Comparison of ENCODE assay signal across 13 mouse cellular contexts in the genomic region with DNA sequence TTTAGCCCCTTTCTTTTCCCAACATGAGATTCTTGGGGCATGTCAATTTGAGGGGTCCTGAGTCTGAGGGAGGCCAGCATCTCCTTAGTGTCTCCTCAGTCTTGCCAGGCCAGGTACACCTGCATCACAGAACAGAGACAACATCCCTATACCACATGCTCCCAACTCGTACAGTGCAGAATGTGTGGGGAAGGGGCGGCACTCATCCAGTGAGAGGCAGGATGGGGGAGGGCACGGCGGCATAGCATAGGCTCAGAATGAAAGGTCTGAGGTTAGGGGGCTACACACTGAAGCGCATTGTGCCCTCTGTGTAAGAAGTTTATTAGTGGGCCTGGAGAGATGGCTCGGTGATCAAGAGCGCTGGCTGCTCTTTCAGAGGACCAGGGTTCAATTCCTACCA.
"Had no signal": no experiment of that assay in that cellular context is flagged by ENCODE, and none has a peak within 500 bp of the region (broad histone marks: within the 10 kb centered on the region; RNA-seq: fewer than 3 reads in every experiment).

No protein-coding gene starts in this region.

- H3K9ac ChIP-seq: intestine, embryonic 15.5 days; liver, embryonic 15.5 days; midbrain, embryonic 12.5 days had no signal

- H3K4me1 ChIP-seq: intestine, embryonic 15.5 days; liver, embryonic 15.5 days; midbrain, embryonic 12.5 days had no signal

- H3K27ac ChIP-seq: intestine, embryonic 15.5 days; limb, embryonic 10.5 days; liver, embryonic 15.5 days; midbrain, embryonic 12.5 days had no signal

- H3K4me3 ChIP-seq: intestine, embryonic 15.5 days; limb, embryonic 10.5 days; liver, embryonic 15.5 days; midbrain, embryonic 12.5 days had no signal

- DNase-seq: kidney, adult 18-20 months; kidney, postnatal 14 days; lung, adult 2 months; lung, postnatal 10 days; lung, postnatal 4 days; right cerebral cortex, adult 18-20 months; right cerebral cortex, postnatal 25 days; thymus, postnatal 4 days had no signal

- H3K36me3 ChIP-seq: intestine, embryonic 15.5 days; limb, embryonic 10.5 days; liver, embryonic 15.5 days; midbrain, embryonic 12.5 days had no signal

- ATAC-seq: intestine, embryonic 15.5 days had no signal

- H3K9me3 ChIP-seq: intestine, embryonic 15.5 days; limb, embryonic 10.5 days; liver, embryonic 15.5 days; midbrain, embryonic 12.5 days had no signal

- H3K4me2 ChIP-seq: intestine, embryonic 15.5 days; liver, embryonic 11.5 days; liver, embryonic 15.5 days; midbrain, embryonic 12.5 days had no signal

- H3K27me3 ChIP-seq: intestine, embryonic 15.5 days; liver, embryonic 15.5 days; midbrain, embryonic 12.5 days had no signal
